Mouse (Mus musculus): Measurements from ENCODE around the gene Col16a1. TPM values are rescaled to one million over a fixed set of nuclear protein-coding genes. Genes with fewer than 3 reads are reported as not detected.

Col16a1 gene
- total and polyA plus RNA-seq, 2 experiments from 2014 or later, result 13.1 to 19.9 TPM

DNA sequence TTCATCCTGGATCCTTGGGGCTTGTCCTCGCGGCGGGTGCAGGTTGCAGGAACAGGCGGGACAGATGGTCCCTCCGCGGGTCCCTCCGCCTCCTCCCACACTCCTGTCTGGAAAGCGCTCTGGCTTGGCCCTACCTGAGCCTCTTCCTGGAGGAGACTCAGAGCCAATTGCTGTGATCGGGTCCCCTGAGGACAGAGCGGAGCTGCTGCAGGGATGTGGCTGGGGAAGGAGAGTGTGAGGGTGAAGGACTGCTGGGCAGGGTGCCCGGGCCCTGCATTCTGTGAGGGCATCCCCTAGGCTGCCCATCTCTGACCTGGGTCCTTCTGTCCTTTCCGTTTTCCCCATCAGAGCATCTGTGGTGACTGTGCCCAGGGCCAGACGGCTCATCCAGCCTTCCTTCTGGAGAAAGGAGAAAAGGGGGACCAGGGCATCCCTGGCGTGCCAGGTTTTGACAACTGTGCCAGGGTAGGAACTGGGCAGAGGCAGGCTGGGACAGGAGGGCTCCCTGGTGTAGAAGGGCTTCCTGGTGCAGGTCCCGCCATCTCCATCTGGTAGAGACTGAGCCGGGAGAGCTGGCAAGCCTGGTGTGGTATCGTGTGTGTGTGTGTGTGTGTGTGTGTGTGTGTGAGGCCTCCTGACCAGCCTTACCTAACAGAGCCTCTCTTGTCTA lies 31.3 kb downstream of the Col16a1 start:
- ATAC-seq, result peak; percentile 39; the same call in 1 of the 2 replicates
- no peak overlapping the region for H3K4me2 ChIP-seq (ENCODE audit: low read depth, low read length)
- H3K27ac ChIP-seq, result peak overlapping the region; percentile 48
- H3K27me3 ChIP-seq (ENCODE audit: insufficient read depth, low read length), result no peaks in the 10 kb centered on the region
- 48% methylated on average over 17 of the region's 17 CpGs for WGBS
- H3K9ac ChIP-seq (replicated peaks; ENCODE audit: low read length), result 0 out of 2 replicates have a peak overlapping the region, but pooled peaks have one; percentile 17
- peaks cover 56% of the 10 kb centered on the region for H3K4me1 ChIP-seq (ENCODE audit: insufficient read depth, low read length)
- H3K9me3 ChIP-seq (ENCODE audit: low read length), result no peaks in the 10 kb centered on the region
- TF ChIP-seq CTCF (IDR thresholded peaks at IDR 0.05; ENCODE audit: low read depth), result no peak
- no peaks in the 10 kb centered on the region for H3K36me3 ChIP-seq (ENCODE audit: insufficient read depth, low read length)
- H3K4me3 ChIP-seq (ENCODE audit: low read length), result no peak overlapping the region
- DNase-seq (ENCODE audit: low spot score), result peak; percentile 54

DNA sequence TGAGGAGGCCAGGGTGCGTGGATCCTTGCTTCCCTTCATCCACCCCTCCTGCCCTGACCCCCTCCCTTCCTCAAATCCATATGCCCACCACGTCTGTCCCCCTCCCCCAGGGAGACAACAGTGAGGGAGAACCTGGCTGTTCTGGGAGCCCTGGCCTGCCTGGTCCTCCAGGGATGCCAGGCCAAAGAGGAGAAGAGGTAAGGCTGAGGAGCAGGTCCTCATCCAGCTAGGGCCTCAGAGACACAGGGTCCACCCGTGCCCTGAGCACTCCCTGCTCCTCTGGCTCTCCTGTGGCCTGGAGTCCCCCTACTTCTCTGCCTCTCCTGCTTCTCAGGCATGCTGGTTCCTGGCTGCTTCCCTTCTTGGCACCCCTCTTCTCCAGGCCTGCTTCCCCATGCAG lies 31.9 kb downstream of the Col16a1 start:
- Histone ChIP-seq H3K27me3 (ENCODE audit: insufficient read depth, low read length) (no peaks in the 10 kb centered on the region), H3K9ac (replicated peaks; ENCODE audit: low read length) (peak overlapping the region; percentile 17; the same call in 1 of the 2 replicates), H3K4me3 (ENCODE audit: low read length) (no peak overlapping the region), H3K4me2 (ENCODE audit: low read depth, low read length) (no peak overlapping the region), H3K4me1 (ENCODE audit: insufficient read depth, low read length) (peaks cover 56% of the 10 kb centered on the region), H3K27ac (peak overlapping the region; percentile 48; the same call in 1 of the 2 replicates), H3K9me3 (ENCODE audit: low read length) (no peaks in the 10 kb centered on the region), H3K36me3 (ENCODE audit: insufficient read depth, low read length) (no peaks in the 10 kb centered on the region)
- 60% methylated on average over 3 of the region's 3 CpGs for WGBS
- no peak for TF ChIP-seq CTCF (IDR thresholded peaks at IDR 0.05; ENCODE audit: low read depth)
- ATAC-seq (no peak), DNase-seq (ENCODE audit: low spot score) (no peak)

- Histone ChIP-seq H3K27me3 (ENCODE audit: insufficient read depth, low read length) (no peaks in the 10 kb centered on the region), H3K4me2 (ENCODE audit: low read depth, low read length) (peak overlapping the region; percentile 30), H3K9me3 (ENCODE audit: low read length) (no peaks in the 10 kb centered on the region), H3K9ac (replicated peaks; ENCODE audit: low read length) (no peak overlapping the region), H3K4me1 (ENCODE audit: insufficient read depth, low read length) (peaks cover 45% of the 10 kb centered on the region), H3K36me3 (ENCODE audit: insufficient read depth, low read length) (no peaks in the 10 kb centered on the region), H3K4me3 (ENCODE audit: low read length) (no peak overlapping the region), H3K27ac (peak overlapping the region; percentile 72)
- ATAC-seq, result peak; percentile 86
- TF ChIP-seq CTCF (IDR thresholded peaks at IDR 0.05; ENCODE audit: low read depth), result peak; percentile 47
- peak; percentile 88 for DNase-seq (ENCODE audit: low spot score)
- WGBS, result 47% methylated on average over 19 of the region's 19 CpGs
Observed at GRCm38 (mm10) chr4:130081345-130082190, 33.9 kb downstream of the Col16a1 start.

- no peak overlapping the region for H3K9ac ChIP-seq (replicated peaks; ENCODE audit: low read length)
- H3K4me1 ChIP-seq (ENCODE audit: insufficient read depth, low read length), result peaks cover 39% of the 10 kb centered on the region
- no peaks in the 10 kb centered on the region for H3K36me3 ChIP-seq (ENCODE audit: insufficient read depth, low read length)
- no peaks in the 10 kb centered on the region for H3K9me3 ChIP-seq (ENCODE audit: low read length)
- DNase-seq (ENCODE audit: low spot score) (no peak), ATAC-seq (no peak)
- H3K4me2 ChIP-seq (ENCODE audit: low read depth, low read length), result 0 out of 2 replicates have a peak overlapping the region, but pooled peaks have one; percentile 5
- H3K4me3 ChIP-seq (ENCODE audit: low read length), result no peak overlapping the region
- H3K27me3 ChIP-seq (ENCODE audit: insufficient read depth, low read length), result no peaks in the 10 kb centered on the region
- peak overlapping the region; percentile 72; the same call in 1 of the 2 replicates for H3K27ac ChIP-seq
- TF ChIP-seq CTCF (IDR thresholded peaks at IDR 0.05; ENCODE audit: low read depth), result no peak
- WGBS, result 33% methylated on average over 9 of the region's 9 CpGs
Observed at GRCm38 (mm10) chr4:130082211-130082610, 34.6 kb downstream of the Col16a1 start.

DNA sequence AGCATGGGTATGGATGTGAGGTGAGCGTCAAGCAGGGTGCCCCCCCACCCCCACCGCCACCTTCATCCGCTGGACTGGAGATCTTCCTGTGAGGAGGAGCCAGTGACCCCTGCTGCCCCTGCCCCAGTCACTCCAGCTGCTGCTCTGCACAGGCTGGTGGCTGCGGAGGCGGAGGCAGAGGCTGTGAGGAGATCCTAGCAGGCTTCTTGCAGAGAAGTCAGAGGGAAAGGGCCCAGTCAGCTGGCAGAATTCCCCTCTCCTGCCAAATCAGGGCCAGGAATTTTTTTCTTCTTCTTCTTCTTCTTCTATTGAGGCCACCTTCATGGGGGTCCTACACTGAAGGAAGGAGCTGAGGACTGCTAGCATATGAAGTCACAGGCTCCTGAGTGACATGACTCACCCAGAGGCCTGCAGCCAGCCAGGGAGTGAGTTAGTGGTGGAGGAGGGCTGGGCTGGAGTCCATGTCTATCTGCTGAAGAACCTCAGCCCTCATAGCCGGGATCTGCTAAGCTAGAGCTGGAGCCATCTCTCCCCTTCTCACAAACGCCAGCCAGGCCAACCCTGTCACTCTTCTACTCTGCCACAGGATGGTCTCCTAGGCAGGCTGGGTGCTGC lies 36.8 kb downstream of the Col16a1 start:
- TF ChIP-seq CTCF (IDR thresholded peaks at IDR 0.05; ENCODE audit: low read depth), result no peak
- Histone ChIP-seq H3K4me1 (ENCODE audit: insufficient read depth, low read length) (peaks cover 23% of the 10 kb centered on the region), H3K36me3 (ENCODE audit: insufficient read depth, low read length) (no peaks in the 10 kb centered on the region), H3K4me3 (ENCODE audit: low read length) (no peak overlapping the region), H3K9ac (replicated peaks; ENCODE audit: low read length) (no peak overlapping the region), H3K4me2 (ENCODE audit: low read depth, low read length) (no peak overlapping the region), H3K27me3 (ENCODE audit: insufficient read depth, low read length) (no peaks in the 10 kb centered on the region; the same call in 1 of the 2 replicates), H3K27ac (no peak overlapping the region), H3K9me3 (ENCODE audit: low read length) (no peaks in the 10 kb centered on the region)
- DNase-seq (ENCODE audit: low spot score), result no peak
- 37% methylated on average over 7 of the region's 7 CpGs for WGBS
- no peak for ATAC-seq

DNA sequence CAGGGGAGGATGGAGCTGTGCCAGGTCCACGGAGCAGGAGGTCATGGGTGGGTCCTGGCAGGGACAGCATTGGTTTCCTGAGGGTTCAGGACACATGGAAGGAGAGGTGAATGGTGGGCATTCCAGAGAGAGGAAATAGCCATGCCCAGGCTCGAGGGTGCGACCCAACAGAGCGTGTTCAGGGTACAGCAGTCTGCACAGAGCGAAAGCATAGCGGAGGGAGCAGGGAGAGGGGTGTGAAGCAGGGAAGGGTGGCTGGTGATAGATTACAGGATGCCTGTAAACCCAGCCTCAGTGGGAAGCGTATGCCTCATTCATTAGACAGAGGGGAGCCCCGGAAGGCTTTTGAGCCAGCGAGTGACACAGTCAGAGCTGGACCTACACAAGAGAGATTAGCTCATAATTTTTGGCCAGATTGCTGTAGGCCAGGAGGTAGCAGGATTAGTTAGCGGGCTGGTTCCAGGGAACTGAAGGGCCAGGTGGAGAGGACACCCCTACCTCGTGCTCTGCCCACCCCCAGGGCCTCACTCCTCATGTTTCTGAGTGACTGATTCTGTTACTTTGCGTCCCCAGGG lies 37.7 kb downstream of the Col16a1 start:
- 66% methylated on average over 12 of the region's 12 CpGs for WGBS
- Histone ChIP-seq H3K27me3 (ENCODE audit: insufficient read depth, low read length) (no peaks in the 10 kb centered on the region; the same call in 1 of the 2 replicates), H3K4me3 (ENCODE audit: low read length) (no peak overlapping the region), H3K4me1 (ENCODE audit: insufficient read depth, low read length) (peaks cover 20% of the 10 kb centered on the region), H3K4me2 (ENCODE audit: low read depth, low read length) (no peak overlapping the region), H3K36me3 (ENCODE audit: insufficient read depth, low read length) (no peaks in the 10 kb centered on the region), H3K27ac (no peak overlapping the region), H3K9me3 (ENCODE audit: low read length) (no peaks in the 10 kb centered on the region), H3K9ac (replicated peaks; ENCODE audit: low read length) (no peak overlapping the region)
- DNase-seq (ENCODE audit: low spot score) (no peak), ATAC-seq (no peak)
- no peak for TF ChIP-seq CTCF (IDR thresholded peaks at IDR 0.05; ENCODE audit: low read depth)

Data from hindbrain, postnatal 0 days (tissue).